Mouse (Mus musculus): Measurements from ENCODE around the gene Cacna2d2. TPM values are rescaled to one million over a fixed set of nuclear protein-coding genes. Genes with fewer than 3 reads are reported as not detected.

The Cacna2d2 gene
- polyA plus RNA-seq, 1 experiment: not detected

DNA sequence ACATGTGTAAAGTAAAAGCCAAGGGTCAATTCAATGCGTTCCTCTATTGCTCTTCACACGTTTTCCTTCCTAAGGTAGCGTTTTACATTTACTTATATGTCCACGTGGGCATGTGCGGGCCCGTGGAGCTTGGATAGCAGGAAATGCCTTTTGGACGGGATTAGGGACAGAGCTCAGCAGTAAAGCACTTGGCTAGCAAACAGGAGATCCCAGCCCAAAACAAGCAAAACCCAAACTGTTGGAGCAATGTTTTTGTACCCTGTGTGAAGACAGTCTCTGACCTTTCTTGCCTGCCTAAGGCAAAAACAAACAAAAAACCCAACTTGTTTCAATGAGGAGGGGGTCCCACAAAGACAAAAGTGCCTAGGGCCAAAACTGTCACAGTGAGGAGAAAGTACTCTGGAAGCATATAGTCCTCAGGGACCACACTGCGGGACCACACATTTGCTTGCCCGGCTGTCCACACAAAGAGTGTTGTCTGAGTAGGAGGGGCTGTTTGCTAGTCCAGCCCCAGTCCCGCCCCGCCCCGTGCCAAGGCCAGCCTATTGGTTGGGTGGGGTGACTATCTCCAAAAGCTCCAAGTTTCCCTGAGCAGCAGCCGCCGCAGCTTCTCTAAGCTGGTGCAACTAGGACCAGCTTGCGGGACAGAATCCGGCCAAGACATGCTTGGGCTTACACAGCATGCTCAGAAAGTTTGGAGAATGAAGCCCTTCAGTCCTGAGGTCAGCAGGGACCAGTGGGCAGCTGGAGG lies 177.1 kb downstream of the Cacna2d2 start, which contains the start of gene Hyal1:
Hyal1 (plus strand) TSS at position 571 of the 751 bp plus-strand sequence.
- Histone ChIP-seq H3K4me3 (replicated peaks) (peak within 1 kb of the TSS; percentile 61), H3K9me3 (ENCODE audit: control insufficient read depth, low read length) (no peaks in the 10 kb centered on the region), H3K4me1 (ENCODE audit: control insufficient read depth) (peaks cover 85% of the 10 kb centered on the region), H3K27me3 (ENCODE audit: control insufficient read depth) (no peaks in the 10 kb centered on the region), H3K36me3 (ENCODE audit: control insufficient read depth) (peaks cover 48% of the 10 kb centered on the region)
- TF ChIP-seq GATA1 (IDR thresholded peaks at IDR 0.05; ENCODE audit: low read length): no peak
- no peak for TF ChIP-seq TAL1 (IDR thresholded peaks at IDR 0.05; ENCODE audit: low read length)

DNA sequence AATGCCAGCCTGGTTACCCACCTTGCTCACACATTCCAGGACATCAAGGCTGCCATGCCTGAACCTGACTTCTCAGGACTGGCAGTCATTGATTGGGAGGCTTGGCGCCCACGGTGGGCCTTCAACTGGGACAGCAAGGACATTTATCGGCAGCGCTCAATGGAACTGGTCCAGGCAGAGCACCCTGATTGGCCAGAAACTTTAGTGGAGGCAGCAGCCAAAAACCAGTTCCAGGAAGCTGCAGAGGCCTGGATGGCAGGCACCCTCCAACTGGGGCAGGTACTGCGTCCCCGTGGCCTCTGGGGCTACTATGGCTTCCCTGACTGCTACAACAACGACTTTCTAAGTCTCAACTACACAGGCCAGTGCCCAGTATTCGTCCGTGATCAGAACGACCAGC lies 178.5 kb downstream of the Cacna2d2 start:
- peaks cover 85% of the 10 kb centered on the region for H3K4me1 ChIP-seq (ENCODE audit: control insufficient read depth)
- H3K9me3 ChIP-seq (ENCODE audit: control insufficient read depth, low read length): no peaks in the 10 kb centered on the region
- H3K4me3 ChIP-seq (replicated peaks): peak overlapping the region; percentile 61
- TF ChIP-seq TAL1 (IDR thresholded peaks at IDR 0.05; ENCODE audit: low read length): no peak
- TF ChIP-seq GATA1 (IDR thresholded peaks at IDR 0.05; ENCODE audit: low read length): no peak
- H3K36me3 ChIP-seq (ENCODE audit: control insufficient read depth): peaks cover 43% of the 10 kb centered on the region
- H3K27me3 ChIP-seq (ENCODE audit: control insufficient read depth): no peaks in the 10 kb centered on the region

DNA sequence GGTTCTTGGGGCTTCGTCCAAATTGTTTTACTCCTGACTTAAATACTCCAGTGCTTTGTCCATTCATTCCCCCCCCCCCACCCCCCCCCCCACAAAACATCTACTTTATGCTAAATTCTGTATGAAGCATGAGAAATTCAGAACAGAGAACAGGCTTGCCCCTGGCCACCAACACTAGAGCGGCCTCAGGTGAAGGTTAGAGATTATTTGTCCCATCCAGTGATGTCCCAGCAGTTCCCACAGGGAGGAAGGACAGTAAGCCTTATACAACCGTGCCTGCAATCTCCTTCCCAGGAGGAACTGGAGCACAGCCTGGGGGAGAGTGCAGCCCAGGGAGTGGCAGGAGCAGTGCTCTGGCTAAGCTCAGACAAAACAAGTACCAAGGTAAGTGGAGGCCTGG lies 179.2 kb downstream of the Cacna2d2 start, which contains the start of gene Naa80:
Naa80 (plus strand) TSS at position 301 of the 400 bp plus-strand sequence.
- Histone ChIP-seq H3K27me3 (ENCODE audit: control insufficient read depth) (no peaks in the 10 kb centered on the region), H3K36me3 (ENCODE audit: control insufficient read depth) (peaks cover 43% of the 10 kb centered on the region), H3K4me1 (ENCODE audit: control insufficient read depth) (peaks cover 86% of the 10 kb centered on the region)

More for the DNA sequence above, 179.2 kb downstream of the Cacna2d2 start, which contains the start of gene Naa80:
- Histone ChIP-seq H3K9me3 (ENCODE audit: control insufficient read depth, low read length) (no peaks in the 10 kb centered on the region), H3K4me3 (replicated peaks) (peak within 1 kb of the TSS; percentile 61)
- TF ChIP-seq TAL1 (IDR thresholded peaks at IDR 0.05; ENCODE audit: low read length) (no peak), GATA1 (IDR thresholded peaks at IDR 0.05; ENCODE audit: low read length) (no peak)

Other genes starting within 250 kb of the Cacna2d2 start
- gene Dock3, start 167.7 kb upstream of the Cacna2d2 start, polyA plus RNA-seq (2012): 0.07 TPM in 1 of 2 replicates, not detected in the other
- 0.11 TPM in 2 replicates for gene Mapkapk3, start 109.7 kb upstream of the Cacna2d2 start, polyA plus RNA-seq (2012)
- gene Cish, start 103.6 kb upstream of the Cacna2d2 start, polyA plus RNA-seq (2012): 1.9 and 4.1 TPM in 2 replicates
- 0.24 and 0.32 TPM in 2 replicates for gene Hemk1, start 61.3 kb upstream of the Cacna2d2 start, polyA plus RNA-seq (2012)
- gene 6430571L13Rik, start 59.0 kb upstream of the Cacna2d2 start, polyA plus RNA-seq (2012): not detected in 2 replicates
- 0.88 and 0.99 TPM in 2 replicates for gene Tmem115, start 134.3 kb downstream of the Cacna2d2 start, polyA plus RNA-seq (2012)
- gene Cyb561d2, start 142.6 kb downstream of the Cacna2d2 start, polyA plus RNA-seq (2012): 0.06 and 0.29 TPM in 2 replicates
- 0.03 and 0.25 TPM in 2 replicates for gene Nprl2, start 142.6 kb downstream of the Cacna2d2 start, polyA plus RNA-seq (2012)
- 0.13 TPM in 1 of 2 replicates, not detected in the other for gene Zmynd10, start 147.7 kb downstream of the Cacna2d2 start, polyA plus RNA-seq (2012)
- gene Rassf1, start 151.9 kb downstream of the Cacna2d2 start, polyA plus RNA-seq (2012): 1.9 and 2.0 TPM in 2 replicates
- 3.7 and 5.3 TPM in 2 replicates for gene Tusc2, start 163.6 kb downstream of the Cacna2d2 start, polyA plus RNA-seq (2012)
- gene Hyal2, start 168.3 kb downstream of the Cacna2d2 start, polyA plus RNA-seq (2012): 4.1 and 5.4 TPM in 2 replicates
- gene Hyal1, start 177.3 kb downstream of the Cacna2d2 start, polyA plus RNA-seq (2012): 0.53 and 0.54 TPM in 2 replicates
- 10.1 and 11.4 TPM in 2 replicates for gene Naa80, start 179.3 kb downstream of the Cacna2d2 start, polyA plus RNA-seq (2012)
- 0.34 TPM in 1 of 2 replicates, not detected in the other for gene Hyal3, start 181.2 kb downstream of the Cacna2d2 start, polyA plus RNA-seq (2012)
- gene Ifrd2, start 188.0 kb downstream of the Cacna2d2 start, polyA plus RNA-seq (2012): 79.9 and 91.3 TPM in 2 replicates
- not detected in 2 replicates for gene Sema3b, start 209.6 kb downstream of the Cacna2d2 start, polyA plus RNA-seq (2012)
- gene Gnai2, start 235.8 kb downstream of the Cacna2d2 start, polyA plus RNA-seq (2012): 75.1 and 87.2 TPM in 2 replicates